Mouse (Mus musculus): ENCODE measurements around the gene Ssbp4.

DNA sequence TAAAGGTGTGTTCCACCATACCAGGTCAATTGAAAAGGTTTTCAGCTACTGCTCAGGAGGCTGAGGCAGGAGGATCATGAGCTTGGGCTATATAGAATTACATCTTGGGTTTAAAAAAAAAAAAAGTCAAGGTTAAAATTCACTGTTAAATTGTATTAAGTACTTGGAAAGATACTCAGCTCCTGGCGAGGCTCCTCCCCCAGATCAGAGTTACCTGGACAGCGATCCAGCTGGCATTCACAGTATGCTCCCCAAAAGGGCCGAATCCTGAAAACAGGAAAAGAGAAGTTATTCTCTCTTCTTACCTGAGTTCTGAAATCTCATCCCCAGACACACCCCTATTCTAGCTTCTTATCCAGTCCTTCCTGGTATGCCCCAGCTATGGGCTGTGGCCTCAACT lies 48.5 kb upstream of the Ssbp4 start:
- TF ChIP-seq POLR2A (IDR thresholded peaks at IDR 0.05; ENCODE audit: borderline replicate concordance, low read depth, low read length) (no peak), CTCF (IDR thresholded peaks at IDR 0.05; ENCODE audit: low read depth, low read length) (no peak)
